Mouse (Mus musculus): Measurements from ENCODE around the gene Amt. TPM values are rescaled to one million over a fixed set of nuclear protein-coding genes. Genes with fewer than 3 reads are reported as not detected.
"Not testable (repeated sequence)": the region's sequence is repeated elsewhere in the genome, so short reads cannot be mapped to it uniquely, and the experiment has no call there.

The Amt gene
- total RNA-seq, 2 experiments from 2014 or later: 1.0 to 1.4 TPM

GRCm38 (mm10) chr9:108267691-108268090 is 29.0 kb upstream of the Amt start:
- DNase-seq: peak; percentile 39
- no peak overlapping the region for H3K4me3 ChIP-seq
- no peak for TF ChIP-seq CTCF (IDR thresholded peaks at IDR 0.05)
- H3K27ac ChIP-seq: peak overlapping the region; percentile 61
- intact Hi-C loops (cut with DNase I): no loop called here

- H3K4me3 ChIP-seq; DNase-seq; intact Hi-C loops (cut with DNase I): not testable (repeated sequence)
- H3K27ac ChIP-seq: peak overlapping the region; percentile 12; the same call in 1 of the 2 replicates
Measured at GRCm38 (mm10) chr9:108268701-108269100, 28.0 kb upstream of the Amt start.

- no peak for DNase-seq
- TF ChIP-seq CTCF (IDR thresholded peaks at IDR 0.05): no peak
- intact Hi-C loops (cut with DNase I): no loop called here
- Histone ChIP-seq H3K4me3 (no peak overlapping the region), H3K27ac (peak overlapping the region; percentile 58)
Measured at GRCm38 (mm10) chr9:108271941-108272340, 24.7 kb upstream of the Amt start.

GRCm38 (mm10) chr9:108272691-108273090 is 24.0 kb upstream of the Amt start:
- peak overlapping the region; percentile 58 for H3K27ac ChIP-seq
- TF ChIP-seq CTCF (IDR thresholded peaks at IDR 0.05): no peak
- no peak for DNase-seq
- no peak overlapping the region for H3K4me3 ChIP-seq
- intact Hi-C loops (cut with DNase I): no loop called here

- H3K4me3 ChIP-seq: no peak overlapping the region
- intact Hi-C loops (cut with DNase I): no loop called here
- no peak for TF ChIP-seq CTCF (IDR thresholded peaks at IDR 0.05)
- no peak for DNase-seq
- peak overlapping the region; percentile 58 for H3K27ac ChIP-seq
Measured at GRCm38 (mm10) chr9:108273485-108273884, 23.2 kb upstream of the Amt start.

- no peak for TF ChIP-seq CTCF (IDR thresholded peaks at IDR 0.05)
- Histone ChIP-seq H3K27ac (peak overlapping the region; percentile 69), H3K4me3 (no peak overlapping the region)
- peak; percentile 59 for DNase-seq
- intact Hi-C loops (cut with DNase I): no loop called here
Measured at GRCm38 (mm10) chr9:108274476-108275330, 21.9 kb upstream of the Amt start.

GRCm38 (mm10) chr9:108275331-108275659 is 21.4 kb upstream of the Amt start:
- peak overlapping the region; percentile 69 for H3K27ac ChIP-seq
- intact Hi-C loops (cut with DNase I): no loop called here
- no peak for TF ChIP-seq CTCF (IDR thresholded peaks at IDR 0.05)

GRCm38 (mm10) chr9:108278697-108279450 is 17.8 kb upstream of the Amt start:
- H3K4me3 ChIP-seq: no peak overlapping the region
- H3K27ac ChIP-seq: peak overlapping the region; percentile 87
- DNase-seq: peak; percentile 63
- intact Hi-C loops (cut with DNase I): loop anchor here (2.0 kb wide), 1 partner anchor 14 kb away; no protein-coding TSS in a partner anchor
- peak; percentile 75 for TF ChIP-seq CTCF (IDR thresholded peaks at IDR 0.05)

More at GRCm38 (mm10) chr9:108275331-108275659, 21.4 kb upstream of the Amt start:
- H3K4me3 ChIP-seq: no peak overlapping the region
- DNase-seq: no peak

- Histone ChIP-seq H3K27ac (peak overlapping the region; percentile 87), H3K4me3 (peak overlapping the region; percentile 53)
- TF ChIP-seq CTCF (IDR thresholded peaks at IDR 0.05): peak; percentile 16; the same call in 1 of the 2 replicates
- intact Hi-C loops (cut with DNase I): no loop called here
- DNase-seq: peak; percentile 92
Measured at GRCm38 (mm10) chr9:108280071-108280828, 16.4 kb upstream of the Amt start.

- no peak overlapping the region for H3K4me3 ChIP-seq
- peak; percentile 78 for DNase-seq
- H3K27ac ChIP-seq: 0 out of 2 replicates have a peak overlapping the region, but pooled peaks have one; percentile 39
- intact Hi-C loops (cut with DNase I): loop anchor here (1.0 kb wide), 2 partner anchors 83 to 189 kb away; no protein-coding TSS in a partner anchor
- peak; percentile 98 for TF ChIP-seq CTCF (IDR thresholded peaks at IDR 0.05)
Measured at GRCm38 (mm10) chr9:108284410-108284809, 12.2 kb upstream of the Amt start.

GRCm38 (mm10) chr9:108287526-108288238 is 9.0 kb upstream of the Amt start:
- H3K4me3 ChIP-seq, H3K27ac ChIP-seq, DNase-seq: not testable (repeated sequence)
- intact Hi-C loops (cut with DNase I): loop anchor here (5.0 kb wide), 1 partner anchor 125 kb away; no protein-coding TSS in a partner anchor

- no peak for TF ChIP-seq CTCF (IDR thresholded peaks at IDR 0.05)
- intact Hi-C loops (cut with DNase I): loop anchor here (5.0 kb wide), 1 partner anchor 123 kb away; no protein-coding TSS in a partner anchor
- Histone ChIP-seq H3K27ac (peak overlapping the region; percentile 91; the same call in 1 of the 2 replicates), H3K4me3 (no peak overlapping the region)
- DNase-seq: no peak
Measured at GRCm38 (mm10) chr9:108289347-108289746, 7.3 kb upstream of the Amt start.

Data from gastrocnemius, adult 2 months (tissue).